Mouse (Mus musculus): ENCODE data around the gene Kmt2b.

DNA sequence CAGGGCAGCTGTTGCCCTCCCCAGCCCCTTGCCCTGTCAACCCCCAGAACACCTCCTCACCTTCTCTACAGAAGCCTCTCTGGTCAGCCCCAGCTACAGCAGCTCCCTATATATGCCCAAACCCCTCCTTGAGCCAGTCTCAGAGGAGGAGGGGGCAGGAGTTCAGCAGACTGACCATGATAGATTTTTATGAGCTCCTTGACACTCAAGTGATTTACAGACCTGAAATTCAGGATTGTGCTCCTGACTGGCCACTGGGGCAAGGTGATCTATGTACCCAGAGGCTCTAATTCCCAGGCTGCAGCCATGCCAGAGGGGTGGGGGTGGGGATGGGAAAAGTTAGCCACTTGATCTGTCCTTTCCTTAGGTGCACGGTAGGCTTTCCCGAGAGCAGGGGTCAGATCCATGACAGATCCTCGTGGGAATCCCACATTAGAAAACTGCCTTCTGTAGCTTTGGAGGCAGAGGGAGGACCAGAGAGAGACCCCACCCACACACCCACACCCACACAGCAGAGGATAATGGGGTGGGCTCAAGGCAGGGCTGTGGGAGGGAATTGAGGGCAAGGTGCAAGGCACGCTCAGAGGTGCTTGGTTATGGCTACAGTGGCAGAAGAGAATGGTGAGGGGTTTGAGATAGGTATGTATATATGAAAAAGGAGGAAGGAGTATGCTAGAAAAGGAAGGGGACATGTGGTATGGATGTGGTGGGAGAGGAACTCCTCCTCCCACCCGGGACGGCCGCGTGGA, 24.3 kb upstream of the Kmt2b start, which contains the start of gene Upk1a:
- TF ChIP-seq CTCF (IDR thresholded peaks at IDR 0.05; ENCODE audit: borderline replicate concordance, insufficient read depth, low read depth, low read length) (no peak), POLR2A (IDR thresholded peaks at IDR 0.05; ENCODE audit: borderline replicate concordance, insufficient read depth, low read length) (no peak)

Data from cerebellum, adult 2 months (tissue).